Mouse (Mus musculus): Measurements from ENCODE around the gene Pik3cd.

DNA sequence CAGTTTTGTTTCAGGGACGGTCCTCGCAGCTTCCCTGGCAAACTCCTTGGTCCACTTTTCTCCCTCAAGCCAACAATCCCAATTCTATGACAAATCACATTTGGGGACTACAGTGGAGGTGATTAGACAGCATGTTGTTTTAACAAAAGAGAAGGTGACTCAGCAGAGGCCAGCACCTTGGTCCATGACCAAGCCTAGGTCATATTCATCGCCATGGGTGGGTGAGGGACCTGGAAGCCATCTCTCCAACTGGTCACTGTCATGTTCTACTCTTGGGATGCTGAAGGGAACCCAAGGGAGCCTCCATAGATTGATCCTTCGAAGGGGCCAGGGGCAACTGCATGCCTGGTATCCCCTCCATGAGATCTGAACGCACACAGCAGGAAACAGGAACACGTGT, 31.9 kb upstream of the Pik3cd start:
- TF ChIP-seq GATA1 (IDR thresholded peaks at IDR 0.05; ENCODE audit: low read length) (no peak), TAL1 (IDR thresholded peaks at IDR 0.05; ENCODE audit: low read length) (no peak)

Measured in erythroblast, embryonic 14.5 days (primary cell).